Mouse (Mus musculus) lung, postnatal 4 days (tissue): ENCODE measurements at regions not wholly inside any gene's neighbourhood (a gene's known extent, or its start where the extent isn't known, plus 50 kb on each side); places are given as distances from the start of the nearest gene placed in this dataset.

Source experiments
- DNase-seq, 2 experiments: peaks; one replicate each; pipeline ENCODE4 v3.0.0; 2021

- no peak for DNase-seq
Measured at GRCm38 (mm10) chr10:22917797-22918196, 97.8 kb upstream of the Tcf21 start.

GRCm38 (mm10) chr10:22915785-22916514 is 96.0 kb upstream of the Tcf21 start:
- DNase-seq, result no peak

GRCm38 (mm10) chr10:22913112-22913511 is 93.1 kb upstream of the Tcf21 start:
- DNase-seq, result no peak

GRCm38 (mm10) chr10:22908640-22909039 is 88.7 kb upstream of the Tcf21 start:
- no peak for DNase-seq

GRCm38 (mm10) chr10:22905281-22905680 is 85.3 kb upstream of the Tcf21 start:
- DNase-seq, result no peak

- no peak for DNase-seq
Measured at GRCm38 (mm10) chr10:22893442-22893985, 73.5 kb upstream of the Tcf21 start.

GRCm38 (mm10) chr10:22887451-22887850 is 67.5 kb upstream of the Tcf21 start:
- DNase-seq, result peak in 1 of 2 experiments; percentile 42

- DNase-seq, result no peak
Measured at GRCm38 (mm10) chr10:22879714-22880113, 59.7 kb upstream of the Tcf21 start.

GRCm38 (mm10) chr10:22877536-22878130 is 57.7 kb upstream of the Tcf21 start:
- no peak for DNase-seq

- DNase-seq, result no peak
Measured at GRCm38 (mm10) chr10:22877028-22877427, 57.1 kb upstream of the Tcf21 start.

- no peak for DNase-seq
Measured at GRCm38 (mm10) chr10:22875675-22876074, 55.7 kb upstream of the Tcf21 start.

- peak in 1 of 2 experiments; percentile 32 for DNase-seq
Measured at GRCm38 (mm10) chr10:22875181-22875580, 55.2 kb upstream of the Tcf21 start.
